Mouse (Mus musculus) embryonic facial prominence, embryonic 12.5 days (tissue): ENCODE measurements at regions not wholly inside any gene's neighbourhood (a gene's known extent, or its start where the extent isn't known, plus 50 kb on each side); places are given as distances from the start of the nearest gene placed in this dataset.

Experiments used
- ATAC-seq: fragments of 200-750 bp; cut with Nextera tagmentation; 2 replicates; pipeline ENCODE4 v1.8.0; 2017; ENCODE audit not compliant: insufficient number of reproducible peaks, insufficient read depth, low FRiP score, low TSS enrichment
- H3K27ac ChIP-seq: fragments of 300-500 bp; sonication (generic); 2 replicates; pipeline ENCODE4 v1.5.1; 2016; ENCODE audit warnings: mild to moderate bottlenecking
- H3K27me3 ChIP-seq: fragments of 300-500 bp; sonication (generic); 2 replicates; pipeline ENCODE4 v1.6.1; 2016; ENCODE audit warnings: mild to moderate bottlenecking, moderate library complexity
- H3K36me3 ChIP-seq: fragments of 300-500 bp; sonication (generic); 2 replicates; pipeline ENCODE4 v1.6.1; 2016; ENCODE audit warnings: mild to moderate bottlenecking
- H3K4me1 ChIP-seq: fragments of 300-500 bp; sonication (generic); 2 replicates; pipeline ENCODE4 v1.6.1; 2016
- H3K4me2 ChIP-seq: fragments of 300-500 bp; sonication (generic); replicated peaks from 2 replicates; pipeline ENCODE4 v1.6.1; 2016; ENCODE audit warnings: mild to moderate bottlenecking, moderate library complexity
- H3K4me3 ChIP-seq: fragments of 300-500 bp; sonication (generic); 2 replicates; pipeline ENCODE4 v1.5.1; 2016; ENCODE audit warnings: mild to moderate bottlenecking
- H3K9ac ChIP-seq: fragments of 300-500 bp; sonication (generic); 2 replicates; pipeline ENCODE4 v1.6.1; 2016; ENCODE audit warnings: mild to moderate bottlenecking, moderate library complexity
- H3K9me3 ChIP-seq: fragments of 300-500 bp; sonication (generic); 2 replicates; pipeline ENCODE4 v1.6.1; 2016; ENCODE audit warnings: mild to moderate bottlenecking, moderate library complexity
- WGBS: fragments of 180-500 bp; shearing (Covaris S2); methylation state at CpG from one replicate; pipeline ENCODE4 v1.1.7; 2016; 5-methylcytosine and 5-hydroxymethylcytosine counted together

DNA sequence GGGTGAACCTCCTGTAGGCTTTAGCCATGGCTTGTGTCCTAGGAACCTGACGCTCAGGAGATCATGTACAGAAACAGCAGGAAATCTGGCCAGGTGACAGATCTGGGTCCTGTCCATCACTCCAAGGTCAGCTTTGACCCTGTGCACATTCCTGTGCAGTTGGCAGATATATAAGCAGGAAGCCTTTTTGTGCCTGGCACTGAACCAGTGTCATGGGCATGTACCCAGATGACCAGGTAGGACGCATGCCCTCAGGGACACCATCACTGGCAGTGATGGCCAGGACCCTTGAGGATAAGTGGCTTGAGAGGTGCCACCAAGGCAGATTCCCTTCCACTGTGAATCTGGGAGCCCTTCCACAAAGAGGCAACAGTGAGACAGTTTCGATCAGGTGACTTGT lies 354.1 kb upstream of the 3110018I06Rik start:
- no peak overlapping the region for H3K4me2 ChIP-seq
- H3K9ac ChIP-seq = no peak overlapping the region
- H3K4me3 ChIP-seq = no peak overlapping the region
- ATAC-seq = no peak
- H3K4me1 ChIP-seq = no peaks in the 10 kb centered on the region
- 87% methylated on average over 3 of the region's 3 CpGs for WGBS
- H3K27ac ChIP-seq = no peak overlapping the region
- H3K36me3 ChIP-seq = no peaks in the 10 kb centered on the region
- no peaks in the 10 kb centered on the region for H3K27me3 ChIP-seq
- H3K9me3 ChIP-seq = no peaks in the 10 kb centered on the region

DNA sequence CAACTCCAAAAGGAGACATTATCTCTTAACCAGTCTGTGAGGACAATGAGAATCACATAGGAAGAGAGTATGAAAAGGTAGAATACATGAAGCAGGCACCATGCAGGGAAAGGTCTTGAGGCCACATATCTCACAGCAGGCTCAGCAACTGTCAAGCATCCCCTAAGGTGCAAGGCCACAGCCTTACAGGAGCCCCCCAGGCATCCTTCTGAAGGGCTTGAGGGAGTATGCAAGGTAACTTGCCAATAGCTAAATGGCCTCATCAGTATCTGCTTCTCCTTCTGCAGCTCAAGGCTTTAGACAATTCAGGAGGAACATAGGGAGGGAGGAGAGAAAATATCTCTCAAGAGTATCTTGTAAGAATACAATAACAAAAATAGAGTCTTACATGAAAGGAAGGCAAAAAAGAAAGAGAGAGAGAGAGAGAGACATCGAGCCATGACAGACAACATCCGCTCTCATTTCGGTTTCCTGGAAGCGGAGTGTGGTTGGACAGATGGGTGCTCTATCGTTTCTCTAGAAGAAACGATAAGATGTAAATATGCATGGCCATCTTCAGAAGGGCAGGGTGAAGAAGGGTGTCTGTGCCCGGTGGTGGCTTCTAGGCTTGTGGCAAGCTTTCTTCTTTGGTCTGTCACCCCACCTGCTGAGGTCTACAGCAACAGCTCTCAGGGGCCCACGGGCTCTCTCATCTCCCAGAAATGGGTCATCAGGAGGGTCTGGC lies 349.6 kb upstream of the 3110018I06Rik start:
- Histone ChIP-seq H3K4me3 (no peak overlapping the region), H3K27me3 (no peaks in the 10 kb centered on the region), H3K9me3 (no peaks in the 10 kb centered on the region), H3K9ac (no peak overlapping the region), H3K36me3 (no peaks in the 10 kb centered on the region), H3K4me2 (no peak overlapping the region), H3K27ac (no peak overlapping the region), H3K4me1 (no peaks in the 10 kb centered on the region)
- WGBS = 93% methylated on average over 8 of the region's 8 CpGs
- no peak for ATAC-seq

- no peaks in the 10 kb centered on the region for H3K36me3 ChIP-seq
- no peaks in the 10 kb centered on the region for H3K27me3 ChIP-seq
- WGBS = 89% methylated on average over 9 of the region's 9 CpGs
- H3K4me2 ChIP-seq = no peak overlapping the region
- H3K9ac ChIP-seq = no peak overlapping the region
- H3K4me3 ChIP-seq = no peak overlapping the region
- no peaks in the 10 kb centered on the region for H3K4me1 ChIP-seq
- no peak for ATAC-seq
- H3K9me3 ChIP-seq = no peaks in the 10 kb centered on the region
- no peak overlapping the region for H3K27ac ChIP-seq
Observed at GRCm38 (mm10) chr12:107140957-107141595, 347.4 kb upstream of the 3110018I06Rik start.

GRCm38 (mm10) chr12:107142226-107142625 lies 346.2 kb upstream of the 3110018I06Rik start:
- 88% methylated on average over 6 of the region's 6 CpGs for WGBS
- Histone ChIP-seq H3K4me1 (no peaks in the 10 kb centered on the region), H3K27ac (no peak overlapping the region), H3K4me3 (no peak overlapping the region), H3K36me3 (no peaks in the 10 kb centered on the region), H3K4me2 (no peak overlapping the region), H3K9ac (no peak overlapping the region), H3K9me3 (no peaks in the 10 kb centered on the region), H3K27me3 (no peaks in the 10 kb centered on the region)
- ATAC-seq = no peak

DNA sequence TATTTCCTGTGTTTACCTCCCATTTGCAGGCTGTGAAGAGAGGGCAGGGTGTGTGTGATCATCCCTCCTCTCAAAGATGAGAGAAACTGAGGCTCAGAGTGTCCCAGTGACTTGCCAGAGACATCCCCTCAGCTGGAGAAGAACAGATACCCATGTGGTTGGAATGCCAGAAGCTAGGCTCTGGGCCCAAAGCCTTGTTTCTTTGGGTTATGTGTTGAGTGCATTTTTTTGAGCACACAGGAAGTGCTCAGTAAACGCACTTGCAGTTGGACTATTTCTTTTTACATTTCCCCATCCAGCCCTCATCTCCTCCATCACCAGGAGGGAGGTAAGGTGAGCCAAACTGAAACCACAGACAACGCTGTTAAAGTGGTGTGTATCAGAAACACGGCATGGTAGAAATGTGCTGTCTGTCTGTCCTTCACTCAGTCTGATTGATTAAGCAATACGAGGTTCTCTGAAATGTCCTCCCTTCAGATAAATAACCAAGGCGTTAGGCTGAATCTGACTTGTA lies 341.8 kb upstream of the 3110018I06Rik start:
- no peaks in the 10 kb centered on the region for H3K36me3 ChIP-seq
- WGBS = 82% methylated on average over 5 of the region's 5 CpGs
- H3K27me3 ChIP-seq = no peaks in the 10 kb centered on the region
- ATAC-seq = no peak
- H3K27ac ChIP-seq = no peak overlapping the region
- H3K9ac ChIP-seq = no peak overlapping the region
- no peak overlapping the region for H3K4me3 ChIP-seq
- H3K9me3 ChIP-seq = no peaks in the 10 kb centered on the region
- no peak overlapping the region for H3K4me2 ChIP-seq
- H3K4me1 ChIP-seq = no peaks in the 10 kb centered on the region

GRCm38 (mm10) chr12:107148451-107148850 lies 340.0 kb upstream of the 3110018I06Rik start:
- Histone ChIP-seq H3K4me3 (no peak overlapping the region), H3K9me3 (no peaks in the 10 kb centered on the region), H3K4me2 (no peak overlapping the region), H3K27me3 (no peaks in the 10 kb centered on the region), H3K27ac (no peak overlapping the region), H3K9ac (no peak overlapping the region), H3K36me3 (no peaks in the 10 kb centered on the region), H3K4me1 (no peaks in the 10 kb centered on the region)
- no peak for ATAC-seq
- 77% methylated on average over 8 of the region's 8 CpGs for WGBS

DNA sequence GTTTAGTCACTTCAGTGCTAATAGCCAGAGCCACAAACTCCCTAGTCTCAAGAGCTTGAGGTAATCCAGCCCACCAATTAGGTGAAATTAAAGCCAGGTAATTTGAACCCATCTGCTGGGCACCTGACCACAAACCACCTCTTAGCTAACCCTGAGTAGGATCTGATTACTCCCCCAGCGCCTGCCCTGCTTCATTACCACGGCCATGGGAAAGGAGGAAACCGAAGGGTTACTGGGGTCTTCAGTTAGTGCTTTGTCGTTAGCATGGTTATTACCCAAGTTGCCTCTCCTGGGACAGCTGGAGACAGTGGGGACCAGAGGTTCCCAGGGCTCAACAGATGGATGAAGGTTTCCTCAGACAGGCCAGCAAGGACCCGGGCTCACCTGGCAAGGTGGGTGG lies 337.3 kb upstream of the 3110018I06Rik start:
- H3K9ac ChIP-seq = no peak overlapping the region
- no peaks in the 10 kb centered on the region for H3K27me3 ChIP-seq
- no peak overlapping the region for H3K27ac ChIP-seq
- no peaks in the 10 kb centered on the region for H3K9me3 ChIP-seq
- H3K4me2 ChIP-seq = no peak overlapping the region
- H3K36me3 ChIP-seq = no peaks in the 10 kb centered on the region
- no peaks in the 10 kb centered on the region for H3K4me1 ChIP-seq
- H3K4me3 ChIP-seq = no peak overlapping the region
- 45% methylated on average over 5 of the region's 5 CpGs for WGBS
- no peak for ATAC-seq

GRCm38 (mm10) chr12:107154668-107155067 lies 333.8 kb upstream of the 3110018I06Rik start:
- H3K4me3 ChIP-seq = no peak overlapping the region
- H3K27me3 ChIP-seq = no peaks in the 10 kb centered on the region
- no peak overlapping the region for H3K9ac ChIP-seq
- no peak overlapping the region for H3K4me2 ChIP-seq
- no peaks in the 10 kb centered on the region for H3K36me3 ChIP-seq
- WGBS = 87% methylated on average over 2 of the region's 2 CpGs
- H3K4me1 ChIP-seq = peaks cover 6% of the 10 kb centered on the region; the same call in 1 of the 2 replicates
- no peaks in the 10 kb centered on the region for H3K9me3 ChIP-seq
- H3K27ac ChIP-seq = no peak overlapping the region
- no peak for ATAC-seq

GRCm38 (mm10) chr12:107156791-107157428 lies 331.5 kb upstream of the 3110018I06Rik start:
- H3K27me3 ChIP-seq = no peaks in the 10 kb centered on the region
- H3K36me3 ChIP-seq = no peaks in the 10 kb centered on the region
- H3K4me1 ChIP-seq = peaks cover 12% of the 10 kb centered on the region

GRCm38 (mm10) chr12:107159126-107159525 lies 329.3 kb upstream of the 3110018I06Rik start:
- Histone ChIP-seq H3K36me3 (no peaks in the 10 kb centered on the region), H3K27me3 (no peaks in the 10 kb centered on the region), H3K9me3 (no peaks in the 10 kb centered on the region), H3K27ac (no peak overlapping the region; the same call in 1 of the 2 replicates), H3K9ac (no peak overlapping the region), H3K4me1 (peaks cover 12% of the 10 kb centered on the region), H3K4me2 (no peak overlapping the region), H3K4me3 (no peak overlapping the region)
- no peak for ATAC-seq
- WGBS = 70% methylated on average over 5 of the region's 5 CpGs

More at GRCm38 (mm10) chr12:107156791-107157428, 331.5 kb upstream of the 3110018I06Rik start:
- WGBS = 72% methylated on average over 8 of the region's 8 CpGs
- no peak for ATAC-seq
- Histone ChIP-seq H3K4me2 (no peak overlapping the region), H3K4me3 (no peak overlapping the region), H3K9me3 (no peaks in the 10 kb centered on the region), H3K27ac (no peak overlapping the region), H3K9ac (no peak overlapping the region)

DNA sequence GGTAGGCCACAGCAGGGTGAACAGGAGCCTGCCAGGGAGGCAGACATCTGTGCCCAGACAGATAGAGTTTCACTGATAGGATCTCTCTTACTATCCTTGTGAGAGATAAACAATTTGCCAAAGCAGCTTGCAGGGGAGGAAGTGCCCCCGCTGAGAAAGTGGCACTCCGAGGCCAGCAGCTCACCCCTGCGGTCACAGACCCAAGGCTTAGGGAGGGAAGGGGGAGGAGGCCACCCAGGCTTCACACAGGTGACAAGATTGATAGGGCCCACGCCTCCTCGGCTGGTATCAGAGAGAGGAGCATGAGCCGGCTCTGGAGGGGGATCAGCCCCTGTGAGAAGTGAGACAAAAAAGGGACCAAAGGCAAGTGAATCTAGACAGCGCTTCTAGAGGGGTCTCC lies 328.3 kb upstream of the 3110018I06Rik start:
- Histone ChIP-seq H3K27me3 (no peaks in the 10 kb centered on the region), H3K4me1 (peaks cover 12% of the 10 kb centered on the region), H3K27ac (no peak overlapping the region), H3K9ac (no peak overlapping the region), H3K4me2 (no peak overlapping the region), H3K9me3 (no peaks in the 10 kb centered on the region), H3K4me3 (no peak overlapping the region), H3K36me3 (no peaks in the 10 kb centered on the region)
- 17% methylated on average over 7 of the region's 7 CpGs for WGBS
- ATAC-seq = no peak

DNA sequence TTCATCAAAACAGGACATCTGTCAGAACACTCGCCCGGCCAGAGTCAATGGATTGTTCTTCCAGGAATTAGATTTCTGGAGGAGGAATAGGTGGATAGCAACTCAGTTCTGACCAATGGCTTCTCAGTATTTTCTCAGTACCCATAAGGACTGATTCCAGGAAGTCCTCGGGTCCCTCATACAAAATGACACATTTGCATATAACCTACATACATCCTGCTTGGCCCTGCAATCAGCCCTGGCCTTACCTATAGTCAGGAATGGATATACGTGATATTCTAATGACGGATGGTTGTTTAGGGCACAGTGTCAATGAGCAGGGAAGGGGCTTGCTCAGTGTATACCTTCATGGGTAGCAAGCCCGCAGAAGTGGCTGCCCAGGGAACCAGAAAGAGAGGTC lies 327.8 kb upstream of the 3110018I06Rik start:
- Histone ChIP-seq H3K4me1 (peaks cover 12% of the 10 kb centered on the region), H3K36me3 (no peaks in the 10 kb centered on the region), H3K9ac (no peak overlapping the region), H3K27ac (no peak overlapping the region), H3K4me3 (no peak overlapping the region), H3K4me2 (no peak overlapping the region), H3K27me3 (no peaks in the 10 kb centered on the region), H3K9me3 (no peaks in the 10 kb centered on the region)
- no peak for ATAC-seq
- WGBS = 52% methylated on average over 6 of the region's 6 CpGs
